Mouse (Mus musculus) G1E (cell line): ENCODE results near the gene Esd.

Source experiments
- CTCF ChIP-seq: IDR thresholded peaks from 2 replicates; pipeline ENCODE4 v1.5.1; 2012; ENCODE audit warnings: low read depth, low read length, inconsistent platforms, mixed read lengths
- GATA1 ChIP-seq: IDR thresholded peaks from 2 replicates; pipeline ENCODE4 v1.6.1; 2012; ENCODE audit warnings: borderline replicate concordance, low read length, inconsistent platforms, mixed read lengths
- POLR2AphosphoS5 ChIP-seq: IDR thresholded peaks from 2 replicates; pipeline ENCODE4 v1.6.1; 2012; ENCODE audit warnings: low read depth, low read length, inconsistent platforms; ENCODE audit not compliant: insufficient replicate concordance
- TAL1 ChIP-seq: conservative IDR thresholded peaks from 2 replicates; pipeline ENCODE4 v1.6.1; 2012; ENCODE audit warnings: low read depth, low read length, inconsistent platforms, mixed read lengths

DNA sequence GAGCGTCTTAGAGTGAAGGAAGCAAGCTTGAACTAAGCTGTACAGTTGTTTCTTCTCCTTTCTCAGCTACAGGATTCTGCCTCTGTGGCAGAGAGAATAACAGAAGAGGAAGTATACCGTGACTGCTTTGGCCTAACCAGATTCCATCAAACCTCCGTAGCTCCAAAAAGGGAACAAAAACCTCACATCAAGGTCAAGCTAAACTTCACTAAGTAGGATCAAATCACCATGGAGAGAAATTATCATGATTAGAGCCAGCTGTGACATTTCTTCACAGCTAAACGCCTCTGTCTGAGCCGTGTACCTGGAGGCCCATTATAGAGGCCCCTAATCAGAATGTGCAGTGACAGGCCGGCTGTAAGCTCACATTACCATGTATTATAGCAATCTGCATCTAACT lies 28.2 kb upstream of the Esd start:
- TF ChIP-seq POLR2AphosphoS5 (no peak), CTCF (no peak), GATA1 (no peak), TAL1 (no peak)
